Mouse (Mus musculus): ENCODE measurements around the gene Cep78. TPM values are rescaled to one million over a fixed set of nuclear protein-coding genes. Genes with fewer than 3 reads are reported as not detected.

Cep78 gene
- polyA plus RNA-seq, 2 experiments = 16.0 to 22.5 TPM

DNA sequence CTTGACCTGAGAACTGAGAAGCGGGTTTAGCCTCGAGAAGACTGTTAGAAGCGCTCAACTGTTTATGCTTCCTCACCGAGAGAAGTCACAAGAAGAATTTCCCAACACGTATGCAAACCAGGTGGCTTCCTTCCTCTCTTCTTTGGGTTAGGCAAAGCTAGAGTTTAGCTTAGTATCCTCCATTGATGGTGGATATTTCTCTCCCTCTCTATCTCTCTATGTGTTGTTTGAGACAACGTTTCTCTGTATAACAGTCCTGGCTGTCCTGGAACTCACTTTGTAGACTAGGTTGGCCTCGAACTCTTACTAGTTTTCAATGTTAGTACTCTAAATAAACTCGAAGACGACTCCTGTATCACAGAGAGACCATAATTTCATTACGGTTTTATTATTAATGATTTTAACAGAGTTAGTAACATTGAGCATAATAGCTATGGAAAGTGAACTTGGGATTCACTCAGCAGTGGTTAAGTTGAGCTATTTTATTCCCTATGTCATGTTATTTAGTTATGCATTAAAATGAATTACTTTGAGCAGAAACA lies 454 bp upstream of the Cep78 start:
- WGBS = 28% methylated on average over 10 of the region's 10 CpGs
- Histone ChIP-seq H3K36me3 (ENCODE audit: control insufficient read depth, insufficient read depth, low read length) (0 out of 2 replicates have a peak, but pooled peaks cover 4% of the 10 kb centered on the region), H3K27me3 (ENCODE audit: control insufficient read depth, insufficient read depth, low read length) (no peaks in the 10 kb centered on the region), H3K9me3 (ENCODE audit: control insufficient read depth, low read length) (no peaks in the 10 kb centered on the region), H3K9ac (ENCODE audit: low read depth, low read length, severe bottlenecking) (peak overlapping the region; percentile 87; the same call in 1 of the 2 replicates), H3K4me3 (replicated peaks; ENCODE audit: low read length) (peak overlapping the region; percentile 85), H3K4me1 (ENCODE audit: control insufficient read depth, insufficient read depth, low read length) (peaks cover 14% of the 10 kb centered on the region; the same call in 1 of the 2 replicates), H3K4me2 (replicated peaks; ENCODE audit: low read depth, low read length, severe bottlenecking) (peak overlapping the region; percentile 86), H3K27ac (replicated peaks; ENCODE audit: low read depth, low read length) (no peak overlapping the region; the same call in 1 of the 2 replicates)
- TF ChIP-seq POLR2A (IDR thresholded peaks at IDR 0.05; ENCODE audit: borderline replicate concordance, extremely low read depth, insufficient read depth, insufficient read length) = no peak
- DNase-seq (ENCODE audit: low spot score) = no peak
- no peak for ATAC-seq (ENCODE audit: low FRiP score, low read depth)

DNA sequence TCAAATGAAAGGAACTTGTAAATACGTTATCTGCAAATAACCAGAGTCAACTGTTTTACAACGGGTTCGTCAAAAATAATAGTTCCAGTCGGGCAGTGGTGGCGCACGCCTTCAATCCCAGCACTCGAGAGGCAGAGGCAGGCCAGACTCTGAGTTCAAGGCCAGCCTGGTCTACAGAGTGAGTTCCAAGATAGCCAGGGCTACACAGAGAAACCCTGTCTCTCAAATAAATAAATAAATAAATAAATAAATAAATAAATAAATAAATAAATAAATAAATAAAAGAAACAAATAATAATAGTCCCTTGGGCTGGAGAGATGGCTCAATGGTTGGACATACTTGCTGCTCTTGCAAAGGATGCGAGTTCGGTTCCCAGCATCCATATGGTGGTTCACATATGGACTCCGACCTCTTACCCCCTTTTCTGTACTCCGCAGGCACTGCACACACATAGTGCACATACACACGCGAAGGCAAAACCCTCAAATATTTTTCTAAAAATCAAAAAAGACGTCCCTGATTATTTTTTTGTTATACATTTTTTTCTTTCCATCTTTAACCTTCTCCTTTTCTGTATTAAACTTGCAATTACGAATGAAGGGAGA lies 947 bp downstream of the Cep78 start:
- DNase-seq (ENCODE audit: low spot score) (no peak), ATAC-seq (ENCODE audit: low FRiP score, low read depth) (no peak)
- Histone ChIP-seq H3K9me3 (ENCODE audit: control insufficient read depth, low read length) (no peaks in the 10 kb centered on the region), H3K36me3 (ENCODE audit: control insufficient read depth, insufficient read depth, low read length) (peaks cover 10% of the 10 kb centered on the region), H3K27me3 (ENCODE audit: control insufficient read depth, insufficient read depth, low read length) (no peaks in the 10 kb centered on the region), H3K27ac (replicated peaks; ENCODE audit: low read depth, low read length) (peak overlapping the region; percentile 83; the same call in 1 of the 2 replicates), H3K9ac (ENCODE audit: low read depth, low read length, severe bottlenecking) (peak overlapping the region; percentile 87), H3K4me2 (replicated peaks; ENCODE audit: low read depth, low read length, severe bottlenecking) (peak overlapping the region; percentile 86), H3K4me1 (ENCODE audit: control insufficient read depth, insufficient read depth, low read length) (peaks cover 14% of the 10 kb centered on the region; the same call in 1 of the 2 replicates), H3K4me3 (replicated peaks; ENCODE audit: low read length) (peak overlapping the region; percentile 85)
- TF ChIP-seq POLR2A (IDR thresholded peaks at IDR 0.05; ENCODE audit: borderline replicate concordance, extremely low read depth, insufficient read depth, insufficient read length) = no peak
- WGBS = 44% methylated on average over 15 of the region's 15 CpGs

DNA sequence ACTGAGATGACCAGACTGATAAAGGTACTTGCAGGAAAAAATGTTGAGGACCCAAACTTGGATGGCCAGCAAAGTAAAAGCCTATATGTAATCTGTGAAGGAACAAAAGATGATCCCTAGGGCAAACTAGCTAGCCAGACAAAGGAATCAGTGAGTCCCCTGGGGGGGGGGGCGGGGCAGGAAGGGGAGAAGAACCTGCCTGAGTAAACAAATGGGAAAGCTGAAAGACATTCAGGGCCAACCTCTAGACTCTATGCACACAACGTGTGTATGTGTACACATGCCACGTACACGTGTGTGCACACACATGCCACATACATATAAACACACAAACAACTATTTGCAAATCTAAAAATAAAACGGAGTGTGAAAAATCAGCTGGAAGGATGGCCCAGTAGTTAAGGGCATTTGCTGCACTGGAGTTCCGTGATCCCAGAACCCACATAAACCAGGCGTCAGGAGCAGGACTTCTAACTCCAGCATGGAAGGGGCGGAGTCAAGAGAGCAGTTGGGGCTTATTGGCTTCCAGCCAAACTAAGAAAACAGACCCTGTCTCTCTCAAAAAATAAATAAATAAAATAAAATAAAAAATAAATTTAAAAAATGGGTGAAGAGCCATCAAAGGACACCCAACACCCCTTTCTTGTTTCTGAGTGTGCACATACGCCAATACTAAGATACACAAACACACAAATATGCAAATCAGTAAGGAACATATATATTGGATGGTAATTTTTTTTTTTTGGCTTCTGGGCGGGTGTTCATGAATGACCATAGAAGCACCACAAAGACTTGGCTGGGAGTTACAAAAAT lies 1.7 kb downstream of the Cep78 start:
- no peak for DNase-seq (ENCODE audit: low spot score)
- H3K4me3 ChIP-seq (replicated peaks; ENCODE audit: low read length) = no peak overlapping the region
- WGBS = 54% methylated on average over 9 of the region's 10 CpGs

DNA sequence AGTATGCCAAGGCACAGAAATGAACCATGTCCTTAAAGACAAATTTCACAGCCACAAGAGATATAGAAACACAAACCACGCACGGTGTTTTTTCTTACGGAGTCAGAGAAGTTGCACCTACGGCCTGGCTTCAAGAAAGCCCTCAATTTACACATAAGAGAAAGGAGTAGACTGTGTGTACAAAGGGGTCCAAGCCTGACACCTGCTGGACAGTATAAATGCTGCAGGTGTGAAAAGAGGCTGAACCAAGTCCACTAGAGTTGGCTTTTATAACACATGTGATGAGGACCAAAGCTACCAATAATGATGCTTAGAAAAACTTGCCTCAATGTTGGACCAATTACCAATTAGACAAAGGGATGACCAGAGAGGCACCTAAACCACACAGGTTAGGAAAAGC lies 2.9 kb downstream of the Cep78 start:
- no peak overlapping the region for H3K9ac ChIP-seq (ENCODE audit: low read depth, low read length, severe bottlenecking)
- no peak overlapping the region for H3K4me3 ChIP-seq (replicated peaks; ENCODE audit: low read length)
- H3K27me3 ChIP-seq (ENCODE audit: control insufficient read depth, insufficient read depth, low read length) = no peaks in the 10 kb centered on the region
- peak; percentile 20; the same call in 1 of the 2 replicates for ATAC-seq (ENCODE audit: low FRiP score, low read depth)
- H3K4me1 ChIP-seq (ENCODE audit: control insufficient read depth, insufficient read depth, low read length) = peaks cover 14% of the 10 kb centered on the region; the same call in 1 of the 2 replicates
- TF ChIP-seq POLR2A (IDR thresholded peaks at IDR 0.05; ENCODE audit: borderline replicate concordance, extremely low read depth, insufficient read depth, insufficient read length) = no peak
- 54% methylated on average over 4 of the region's 4 CpGs for WGBS
- H3K27ac ChIP-seq (replicated peaks; ENCODE audit: low read depth, low read length) = no peak overlapping the region
- peak; percentile 62 for DNase-seq (ENCODE audit: low spot score)
- no peak overlapping the region for H3K4me2 ChIP-seq (replicated peaks; ENCODE audit: low read depth, low read length, severe bottlenecking)
- H3K9me3 ChIP-seq (ENCODE audit: control insufficient read depth, low read length) = no peaks in the 10 kb centered on the region
- peaks cover 27% of the 10 kb centered on the region for H3K36me3 ChIP-seq (ENCODE audit: control insufficient read depth, insufficient read depth, low read length)

More for the DNA sequence above, 1.7 kb downstream of the Cep78 start:
- H3K27ac ChIP-seq (replicated peaks; ENCODE audit: low read depth, low read length) = no peak overlapping the region
- no peak for ATAC-seq (ENCODE audit: low FRiP score, low read depth)
- no peak for TF ChIP-seq POLR2A (IDR thresholded peaks at IDR 0.05; ENCODE audit: borderline replicate concordance, extremely low read depth, insufficient read depth, insufficient read length)
- H3K9me3 ChIP-seq (ENCODE audit: control insufficient read depth, low read length) = no peaks in the 10 kb centered on the region
- H3K9ac ChIP-seq (ENCODE audit: low read depth, low read length, severe bottlenecking) = no peak overlapping the region
- H3K36me3 ChIP-seq (ENCODE audit: control insufficient read depth, insufficient read depth, low read length) = peaks cover 16% of the 10 kb centered on the region
- no peaks in the 10 kb centered on the region for H3K27me3 ChIP-seq (ENCODE audit: control insufficient read depth, insufficient read depth, low read length)
- no peak overlapping the region for H3K4me2 ChIP-seq (replicated peaks; ENCODE audit: low read depth, low read length, severe bottlenecking)
- peaks cover 14% of the 10 kb centered on the region; the same call in 1 of the 2 replicates for H3K4me1 ChIP-seq (ENCODE audit: control insufficient read depth, insufficient read depth, low read length)

DNA sequence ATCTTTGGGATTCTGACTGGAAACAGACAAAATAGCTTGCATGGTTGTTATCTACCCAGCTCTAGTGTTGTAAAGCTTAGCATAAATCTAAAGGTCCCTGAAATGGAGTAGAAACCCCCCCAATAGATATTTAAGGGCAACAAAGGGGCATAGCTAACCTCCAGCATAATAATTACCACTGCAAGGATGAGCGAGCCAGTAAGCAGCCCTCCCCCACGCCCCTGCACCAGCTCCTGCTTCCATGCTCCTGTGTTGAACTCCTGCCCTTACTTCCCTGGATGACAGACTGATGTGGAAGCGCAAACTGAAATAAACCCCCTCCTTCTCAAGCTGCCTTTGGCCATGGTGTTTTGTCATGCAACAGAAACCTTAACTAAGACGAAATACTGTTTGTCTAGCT lies 11.4 kb downstream of the Cep78 start:
- Histone ChIP-seq H3K27me3 (ENCODE audit: control insufficient read depth, insufficient read depth, low read length) (no peaks in the 10 kb centered on the region), H3K36me3 (ENCODE audit: control insufficient read depth, insufficient read depth, low read length) (peaks cover 86% of the 10 kb centered on the region), H3K4me1 (ENCODE audit: control insufficient read depth, insufficient read depth, low read length) (no peaks in the 10 kb centered on the region), H3K4me2 (replicated peaks; ENCODE audit: low read depth, low read length, severe bottlenecking) (no peak overlapping the region), H3K9ac (ENCODE audit: low read depth, low read length, severe bottlenecking) (no peak overlapping the region), H3K27ac (replicated peaks; ENCODE audit: low read depth, low read length) (no peak overlapping the region), H3K9me3 (ENCODE audit: control insufficient read depth, low read length) (no peaks in the 10 kb centered on the region), H3K4me3 (replicated peaks; ENCODE audit: low read length) (no peak overlapping the region)
- ATAC-seq (ENCODE audit: low FRiP score, low read depth) (no peak), DNase-seq (ENCODE audit: low spot score) (no peak)
- WGBS = 80% methylated on average over 4 of the region's 4 CpGs
- TF ChIP-seq POLR2A (IDR thresholded peaks at IDR 0.05; ENCODE audit: borderline replicate concordance, extremely low read depth, insufficient read depth, insufficient read length) = no peak
